Mouse (Mus musculus) cerebellum, adult (tissue): ENCODE measurements around the gene Rbfox2.

Experiments
- ATAC-seq: cut with Nextera tagmentation; 2 replicates; pipeline ENCODE4 v1.9.2; 2017; ENCODE audit warnings: mild to moderate bottlenecking, moderate library complexity, mixed read lengths; ENCODE audit not compliant: insufficient number of reproducible peaks, low FRiP score, low TSS enrichment

Gene Rbfox2

GRCm38 (mm10) chr15:77119666-77120065 is 187.1 kb downstream of the Rbfox2 start:
- no peak for ATAC-seq

- no peak for ATAC-seq
Measured at GRCm38 (mm10) chr15:77117209-77117608, 189.6 kb downstream of the Rbfox2 start.

GRCm38 (mm10) chr15:77116139-77116722 is 190.6 kb downstream of the Rbfox2 start:
- no peak for ATAC-seq

- ATAC-seq: no peak
Measured at GRCm38 (mm10) chr15:77115456-77115855, 191.3 kb downstream of the Rbfox2 start.

- no peak for ATAC-seq
Measured at GRCm38 (mm10) chr15:77113591-77113990, 193.2 kb downstream of the Rbfox2 start.

- ATAC-seq: no peak
Measured at GRCm38 (mm10) chr15:77112378-77112777, 194.4 kb downstream of the Rbfox2 start.

GRCm38 (mm10) chr15:77111924-77112323 is 194.9 kb downstream of the Rbfox2 start:
- ATAC-seq: no peak

GRCm38 (mm10) chr15:77110452-77110851 is 196.4 kb downstream of the Rbfox2 start:
- ATAC-seq: no peak

GRCm38 (mm10) chr15:77107169-77107908 is 199.5 kb downstream of the Rbfox2 start:
- ATAC-seq: no peak

- no peak for ATAC-seq
Measured at GRCm38 (mm10) chr15:77105273-77105672, 201.5 kb downstream of the Rbfox2 start.

- ATAC-seq: no peak
Measured at GRCm38 (mm10) chr15:77104349-77105158, 202.2 kb downstream of the Rbfox2 start.

GRCm38 (mm10) chr15:77102685-77103084 is 204.1 kb downstream of the Rbfox2 start:
- no peak for ATAC-seq

- ATAC-seq: no peak
Measured at GRCm38 (mm10) chr15:77099756-77100155, 207.0 kb downstream of the Rbfox2 start.

- no peak for ATAC-seq
Measured at GRCm38 (mm10) chr15:77097358-77097757, 209.4 kb downstream of the Rbfox2 start.

- ATAC-seq: no peak
Measured at GRCm38 (mm10) chr15:77095216-77095615, 211.6 kb downstream of the Rbfox2 start.

GRCm38 (mm10) chr15:77094431-77094830 is 212.4 kb downstream of the Rbfox2 start:
- ATAC-seq: no peak

- ATAC-seq: no peak
Measured at GRCm38 (mm10) chr15:77091394-77091793, 215.4 kb downstream of the Rbfox2 start.

GRCm38 (mm10) chr15:77090531-77090930 is 216.3 kb downstream of the Rbfox2 start:
- ATAC-seq: no peak

- ATAC-seq: no peak
Measured at GRCm38 (mm10) chr15:77089249-77089648, 217.6 kb downstream of the Rbfox2 start.

- no peak for ATAC-seq
Measured at GRCm38 (mm10) chr15:77086488-77086887, 220.3 kb downstream of the Rbfox2 start.

GRCm38 (mm10) chr15:77085818-77086217 is 221.0 kb downstream of the Rbfox2 start:
- no peak for ATAC-seq
